Comparison of ENCODE assay signal across 8 mouse cellular contexts in genomic region chr4:114924971-114925916, GRCm38 (mm10). TPM values are rescaled to one million over a fixed set of nuclear protein-coding genes. Genes with fewer than 3 reads are reported as not detected.
DNase-seq lines count a peak whose midpoint lies in the region; ATAC-seq and TF ChIP-seq lines count a peak whose summit lies in the region.

No protein-coding gene starts in this region.

- TF ChIP-seq EP300 in heart, postnatal 0 days (IDR thresholded peaks at IDR 0.05; ENCODE audit: low read depth) = no peak

- peak; percentile 32 for DNase-seq in kidney, adult 2 months
- no peak for DNase-seq in kidney, adult 9 months
- DNase-seq in adrenal gland, postnatal 36 days = peak; percentile 50 to 56
- no peak for DNase-seq in heart, postnatal 0 days (ENCODE audit: low spot score)
- no peak for DNase-seq in layer of hippocampus, postnatal 36 days
- no peak for DNase-seq in layer of hippocampus, postnatal 14 days (ENCODE audit: low spot score in 2 of 2)

- H3K4me3 ChIP-seq in kidney, adult 2 months (ENCODE audit: insufficient read depth, low read depth, low read length) = peak overlapping the region; percentile 22
- peak overlapping the region; percentile 48 for H3K4me3 ChIP-seq in heart, postnatal 0 days (ENCODE audit: low read depth, low read length)
- H3K4me3 ChIP-seq in limb, embryonic 15.5 days = peak overlapping the region; percentile 42
- peak overlapping the region; percentile 36 for H3K4me3 ChIP-seq in neural tube, embryonic 12.5 days

- WGBS in kidney, adult 2 months = 1% methylated on average over 125 of the region's 125 CpGs
- under 1% methylated on average over 89 of the region's 125 CpGs for WGBS in heart, postnatal 0 days
- WGBS in limb, embryonic 15.5 days = under 1% methylated on average over 122 of the region's 125 CpGs
- under 1% methylated on average over 123 of the region's 125 CpGs for WGBS in neural tube, embryonic 12.5 days

- H3K4me1 ChIP-seq in kidney, adult 2 months (ENCODE audit: control insufficient read depth, insufficient read depth, low read length) = no peaks in the 10 kb centered on the region
- H3K4me1 ChIP-seq in heart, postnatal 0 days (ENCODE audit: control insufficient read depth, insufficient read depth) = no peaks in the 10 kb centered on the region
- H3K4me1 ChIP-seq in limb, embryonic 15.5 days = peaks cover 14% of the 10 kb centered on the region
- peaks cover 11% of the 10 kb centered on the region for H3K4me1 ChIP-seq in neural tube, embryonic 12.5 days

- H3K9me3 ChIP-seq in heart, postnatal 0 days (replicated peaks; ENCODE audit: control insufficient read depth, low read length) = no peaks in the 10 kb centered on the region
- H3K9me3 ChIP-seq in limb, embryonic 15.5 days = no peaks in the 10 kb centered on the region
- no peaks in the 10 kb centered on the region for H3K9me3 ChIP-seq in neural tube, embryonic 12.5 days

- H3K27ac ChIP-seq in kidney, adult 2 months (ENCODE audit: insufficient read depth, low read depth, low read length) = no peak overlapping the region
- no peak overlapping the region for H3K27ac ChIP-seq in heart, postnatal 0 days (ENCODE audit: low read depth)
- H3K27ac ChIP-seq in limb, embryonic 15.5 days = no peak overlapping the region
- no peak overlapping the region for H3K27ac ChIP-seq in neural tube, embryonic 12.5 days

- no peaks in the 10 kb centered on the region for H3K36me3 ChIP-seq in kidney, adult 2 months (ENCODE audit: control insufficient read depth, insufficient read depth, low read length)
- no peaks in the 10 kb centered on the region for H3K36me3 ChIP-seq in heart, postnatal 0 days (replicated peaks; ENCODE audit: control insufficient read depth, insufficient read depth, low read length)
- H3K36me3 ChIP-seq in limb, embryonic 15.5 days = no peaks in the 10 kb centered on the region
- H3K36me3 ChIP-seq in neural tube, embryonic 12.5 days = no peaks in the 10 kb centered on the region

- peak overlapping the region; percentile 66 for H3K4me2 ChIP-seq in heart, postnatal 0 days (ENCODE audit: low read depth, low read length)
- H3K4me2 ChIP-seq in limb, embryonic 15.5 days = peak overlapping the region; percentile 74
- H3K4me2 ChIP-seq in neural tube, embryonic 12.5 days (replicated peaks) = peak overlapping the region; percentile 65

- H3K9ac ChIP-seq in heart, postnatal 0 days (replicated peaks; ENCODE audit: low read depth, low read length) = no peak overlapping the region
- peak overlapping the region; percentile 11; the same call in 1 of the 2 replicates for H3K9ac ChIP-seq in limb, embryonic 15.5 days
- peak overlapping the region; percentile 33; the same call in 1 of the 2 replicates for H3K9ac ChIP-seq in neural tube, embryonic 12.5 days

- TF ChIP-seq POLR2A in kidney, adult 2 months (IDR thresholded peaks at IDR 0.05; ENCODE audit: low read depth, low read length) = no peak

- peaks cover 8% of the 10 kb centered on the region; the same call in 1 of the 2 replicates for H3K27me3 ChIP-seq in kidney, adult 2 months (replicated peaks; ENCODE audit: control insufficient read depth, insufficient read depth, low read length)
- peaks cover 89% of the 10 kb centered on the region for H3K27me3 ChIP-seq in heart, postnatal 0 days (ENCODE audit: control insufficient read depth, insufficient read depth, low read length)
- H3K27me3 ChIP-seq in limb, embryonic 15.5 days = peaks cover 86% of the 10 kb centered on the region
- H3K27me3 ChIP-seq in neural tube, embryonic 12.5 days (replicated peaks) = peaks cover 76% of the 10 kb centered on the region

- no peak for TF ChIP-seq CTCF in kidney, adult 2 months (conservative IDR thresholded peaks at IDR 0.05; ENCODE audit: insufficient read depth, insufficient read length, low read depth, low read length)
- TF ChIP-seq CTCF in heart, postnatal 0 days (IDR thresholded peaks at IDR 0.05; ENCODE audit: low read depth) = no peak

- ATAC-seq in heart, postnatal 0 days (ENCODE audit: insufficient read depth, low read depth) = peak; percentile 47; the same call in 1 of the 2 replicates
- no peak; the same call in 1 of the 2 replicates for ATAC-seq in limb, embryonic 15.5 days (ENCODE audit: insufficient number of reproducible peaks, low FRiP score, low TSS enrichment, low read depth)
- peak; percentile 70; the same call in 1 of the 2 replicates for ATAC-seq in neural tube, embryonic 12.5 days (ENCODE audit: low FRiP score, low read depth)

RNA-seq across cellular contexts. Expression of gene Foxe3, which starts 0.6 kb away (rescaled TPM):
- polyA plus RNA-seq in kidney, adult 2 months (2012; rRNA removed) = not detected in 2 replicates
- not detected for total RNA-seq in adrenal gland, postnatal 36 days (2021)
- total RNA-seq in heart, postnatal 0 days (2014; rRNA removed; ENCODE audit: low replicate concordance) = not detected in 2 replicates
- not detected in 2 replicates for polyA plus RNA-seq in heart, postnatal 0 days (2015; fragmentation: Nextera tagmentation; extraction: Ambion mirVana)
- polyA plus RNA-seq in limb, embryonic 15.5 days (2015; fragmentation: Nextera tagmentation; extraction: Ambion mirVana) = not detected in 2 replicates
- not detected in 2 replicates for polyA plus RNA-seq in neural tube, embryonic 12.5 days (2016; fragmentation: Nextera tagmentation; extraction: Ambion mirVana)
- total RNA-seq in layer of hippocampus, postnatal 36 days (2021) = not detected
- not detected for total RNA-seq in layer of hippocampus, postnatal 14 days (2021)

RNA-seq across cellular contexts. Expression of gene Foxd2, which starts 16.6 kb away (rescaled TPM):
- polyA plus RNA-seq in kidney, adult 2 months (2012; rRNA removed) = 1.5 and 1.7 TPM in 2 replicates
- total RNA-seq in adrenal gland, postnatal 36 days (2021) = 1 to 10 TPM; 1.4 to 1.7 TPM
- total RNA-seq in heart, postnatal 0 days (2014; rRNA removed; ENCODE audit: low replicate concordance) = not detected in 2 replicates
- polyA plus RNA-seq in heart, postnatal 0 days (2015; fragmentation: Nextera tagmentation; extraction: Ambion mirVana) = 0.04 and 0.08 TPM in 2 replicates
- polyA plus RNA-seq in limb, embryonic 15.5 days (2015; fragmentation: Nextera tagmentation; extraction: Ambion mirVana) = 0.60 and 0.96 TPM in 2 replicates
- 2.2 and 2.5 TPM in 2 replicates for polyA plus RNA-seq in neural tube, embryonic 12.5 days (2016; fragmentation: Nextera tagmentation; extraction: Ambion mirVana)
- total RNA-seq in layer of hippocampus, postnatal 36 days (2021) = under 1 TPM; 0.15 to 0.25 TPM
- under 1 TPM in 1 of 2 experiments, not detected in 1; 0.12 TPM for total RNA-seq in layer of hippocampus, postnatal 14 days (2021)

Comparison
In these comparisons a context has a peak if more than half of its experiments do, and no peak if none do; other contexts are left out.
1. DNase-seq: peak in kidney, adult 2 months (single experiment) and adrenal gland, postnatal 36 days (2 of 2); none in kidney, adult 9 months (single experiment), heart, postnatal 0 days (single experiment), layer of hippocampus, postnatal 36 days (0 of 2) and layer of hippocampus, postnatal 14 days (0 of 2).
2. Peak in every context shown above with its lines, with median percentiles within 50 percentile points of each other: H3K4me3 ChIP-seq and H3K4me2 ChIP-seq.